Mouse (Mus musculus) kidney, adult 2 months (tissue): ENCODE data around the gene Dusp8.

Source experiments
- CTCF ChIP-seq: fragments of 200-500 bp; conservative IDR thresholded peaks from 2 replicates; pipeline ENCODE4 v1.5.1; 2011; ENCODE audit warnings: low read depth, mild to moderate bottlenecking, control low read depth, low read length, moderate library complexity, mixed read lengths; ENCODE audit not compliant: insufficient read depth, insufficient read length
- POLR2A ChIP-seq: fragments of 200-500 bp; IDR thresholded peaks from one replicate; pipeline ENCODE4 v1.6.1; 2011; ENCODE audit warnings: low read depth, low read length, control low read depth

DNA sequence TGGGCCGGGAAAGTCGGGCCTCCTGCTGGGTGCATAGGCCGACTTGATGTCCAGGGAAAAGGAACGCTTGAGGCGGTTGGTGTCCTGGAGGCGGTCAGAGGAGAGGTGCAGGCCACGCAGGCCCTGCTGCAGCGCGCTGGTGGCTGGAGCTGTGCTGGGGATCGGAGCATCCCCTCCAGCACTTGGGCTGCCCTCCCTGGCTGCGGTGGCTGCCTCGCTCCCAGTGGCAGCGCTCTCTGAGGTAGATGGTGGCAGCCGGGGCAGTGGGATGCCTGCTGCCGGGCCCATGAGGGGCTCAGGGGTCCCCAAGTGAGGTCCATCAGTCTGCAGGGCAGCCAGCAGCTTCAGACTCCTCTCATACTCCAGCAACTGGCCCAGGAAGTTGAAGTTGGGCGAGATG lies 13.0 kb downstream of the Dusp8 start:
- TF ChIP-seq CTCF, result no peak
- TF ChIP-seq POLR2A, result no peak
